Mouse (Mus musculus) heart, adult 2 months (tissue): ENCODE data around the gene Tspan31.

Experiments used
- CTCF ChIP-seq: fragments of 200-600 bp; IDR thresholded peaks from 2 replicates; pipeline ENCODE4 v1.8.1; 2022; ENCODE audit warnings: antibody characterized with exemption, mild to moderate bottlenecking, moderate library complexity
- EP300 ChIP-seq: fragments of 200-500 bp; IDR thresholded peaks from 2 replicates; pipeline ENCODE4 v1.6.1; 2011; ENCODE audit warnings: low read depth, low read length, control low read depth; ENCODE audit not compliant: insufficient read depth
- POLR2A ChIP-seq: fragments of 200-500 bp; IDR thresholded peaks from 2 replicates; pipeline ENCODE4 v1.6.1; 2011; ENCODE audit warnings: mild to moderate bottlenecking, low read depth, low read length, control low read depth; ENCODE audit not compliant: insufficient read depth

GRCm38 (mm10) chr10:127077515-127077914 is 7.5 kb upstream of the Tspan31 start:
- TF ChIP-seq EP300 = no peak
- no peak for TF ChIP-seq POLR2A
- TF ChIP-seq CTCF = no peak
